Mouse (Mus musculus): ENCODE measurements at regions not wholly inside any gene's neighbourhood (a gene's known extent, or its start where the extent isn't known, plus 50 kb on each side); places are given as distances from the start of the nearest gene placed in this dataset.

GRCm38 (mm10) chr2:148562041-148562440, 110.4 kb upstream of the Nxt1 start:
- no peaks in the 10 kb centered on the region for H3K27me3 ChIP-seq (ENCODE audit: control insufficient read depth, insufficient read depth, low read length)
- TF ChIP-seq EP300 (IDR thresholded peaks at IDR 0.05; ENCODE audit: low read depth) (no peak), CTCF (IDR thresholded peaks at IDR 0.05; ENCODE audit: low read depth) (no peak)
- ATAC-seq (ENCODE audit: insufficient read depth): no peak
- no peak overlapping the region for H3K4me3 ChIP-seq (ENCODE audit: insufficient read depth in 1 of 2, low read depth in 2 of 2, low read length in 2 of 2)
- no peaks in the 10 kb centered on the region for H3K9me3 ChIP-seq (ENCODE audit: control insufficient read depth, low read length)
- no peak overlapping the region for H3K4me2 ChIP-seq (ENCODE audit: low read depth)
- H3K27ac ChIP-seq: no peak overlapping the region
- H3K36me3 ChIP-seq (replicated peaks; ENCODE audit: control insufficient read depth, insufficient read depth, low read depth): no peaks in the 10 kb centered on the region
- peaks cover 0 to 3% of the 10 kb centered on the region in 2 experiments; a peak in 1 of 4 replicates for H3K4me1 ChIP-seq (replicated peaks; ENCODE audit: control insufficient read depth in 2 of 2, insufficient read depth in 2 of 2, low read length in 1 of 2)
- no peak for DNase-seq (ENCODE audit: low read depth in 3 of 3, low spot score in 3 of 3)
- 43% methylated on average over 3 of the region's 3 CpGs for WGBS (ENCODE audit: insufficient replicate concordance)
- no peak overlapping the region for H3K9ac ChIP-seq (replicated peaks)

GRCm38 (mm10) chr2:148560013-148560773, 112.2 kb upstream of the Nxt1 start:
- Histone ChIP-seq H3K4me2 (ENCODE audit: low read depth) (no peak overlapping the region), H3K4me3 (ENCODE audit: insufficient read depth in 1 of 2, low read depth in 2 of 2, low read length in 2 of 2) (no peak overlapping the region), H3K9me3 (ENCODE audit: control insufficient read depth, low read length) (no peaks in the 10 kb centered on the region), H3K36me3 (replicated peaks; ENCODE audit: control insufficient read depth, insufficient read depth, low read depth) (no peaks in the 10 kb centered on the region), H3K9ac (replicated peaks) (no peak overlapping the region), H3K4me1 (replicated peaks; ENCODE audit: control insufficient read depth in 2 of 2, insufficient read depth in 2 of 2, low read length in 1 of 2) (peaks cover 0 to 3% of the 10 kb centered on the region in 2 experiments; a peak in 1 of 4 replicates), H3K27me3 (ENCODE audit: control insufficient read depth, insufficient read depth, low read length) (no peaks in the 10 kb centered on the region), H3K27ac (no peak overlapping the region)
- ATAC-seq (ENCODE audit: insufficient read depth) (no peak), DNase-seq (ENCODE audit: low read depth in 3 of 3, low spot score in 3 of 3) (no peak)
- 54% methylated on average over 4 of the region's 4 CpGs for WGBS (ENCODE audit: insufficient replicate concordance)
- TF ChIP-seq EP300 (IDR thresholded peaks at IDR 0.05; ENCODE audit: low read depth): no peak
- no peak for TF ChIP-seq CTCF (IDR thresholded peaks at IDR 0.05; ENCODE audit: low read depth)

- H3K4me1 ChIP-seq (replicated peaks; ENCODE audit: control insufficient read depth in 2 of 2, insufficient read depth in 2 of 2, low read length in 1 of 2): peaks cover 0 to 3% of the 10 kb centered on the region in 2 experiments; a peak in 1 of 4 replicates
- H3K36me3 ChIP-seq (replicated peaks; ENCODE audit: control insufficient read depth, insufficient read depth, low read depth): no peaks in the 10 kb centered on the region
- no peak overlapping the region for H3K9ac ChIP-seq (replicated peaks)
- no peaks in the 10 kb centered on the region for H3K27me3 ChIP-seq (ENCODE audit: control insufficient read depth, insufficient read depth, low read length)
- H3K9me3 ChIP-seq (ENCODE audit: control insufficient read depth, low read length): no peaks in the 10 kb centered on the region
- no peak overlapping the region for H3K27ac ChIP-seq
- WGBS (ENCODE audit: insufficient replicate concordance): 48% methylated on average over 4 of the region's 4 CpGs
- H3K4me3 ChIP-seq (ENCODE audit: insufficient read depth in 1 of 2, low read depth in 2 of 2, low read length in 2 of 2): no peak overlapping the region
- no peak for TF ChIP-seq CTCF (IDR thresholded peaks at IDR 0.05; ENCODE audit: low read depth)
- TF ChIP-seq EP300 (IDR thresholded peaks at IDR 0.05; ENCODE audit: low read depth): no peak
- H3K4me2 ChIP-seq (ENCODE audit: low read depth): no peak overlapping the region
- no peak for ATAC-seq (ENCODE audit: insufficient read depth)
- DNase-seq (ENCODE audit: low read depth in 3 of 3, low spot score in 3 of 3): no peak
These were observed 113.0 kb upstream of the Nxt1 start for GRCm38 (mm10) chr2:148559376-148559775.

GRCm38 (mm10) chr2:148558365-148558764, 114.0 kb upstream of the Nxt1 start:
- DNase-seq (ENCODE audit: low read depth in 3 of 3, low spot score in 3 of 3) (no peak), ATAC-seq (ENCODE audit: insufficient read depth) (no peak)
- Histone ChIP-seq H3K4me2 (ENCODE audit: low read depth) (no peak overlapping the region), H3K4me3 (ENCODE audit: insufficient read depth in 1 of 2, low read depth in 2 of 2, low read length in 2 of 2) (no peak overlapping the region), H3K4me1 (replicated peaks; ENCODE audit: control insufficient read depth in 2 of 2, insufficient read depth in 2 of 2, low read length in 1 of 2) (peaks cover 0 to 3% of the 10 kb centered on the region in 2 experiments; a peak in 1 of 4 replicates), H3K9me3 (ENCODE audit: control insufficient read depth, low read length) (no peaks in the 10 kb centered on the region), H3K27ac (no peak overlapping the region), H3K9ac (replicated peaks) (no peak overlapping the region), H3K36me3 (replicated peaks; ENCODE audit: control insufficient read depth, insufficient read depth, low read depth) (no peaks in the 10 kb centered on the region), H3K27me3 (ENCODE audit: control insufficient read depth, insufficient read depth, low read length) (no peaks in the 10 kb centered on the region)
- TF ChIP-seq CTCF (IDR thresholded peaks at IDR 0.05; ENCODE audit: low read depth) (peak; percentile 56), EP300 (IDR thresholded peaks at IDR 0.05; ENCODE audit: low read depth) (no peak)

GRCm38 (mm10) chr2:148551207-148551606, 107.8 kb upstream of the Cd93 start:
- Histone ChIP-seq H3K36me3 (replicated peaks; ENCODE audit: control insufficient read depth, insufficient read depth, low read depth) (no peaks in the 10 kb centered on the region), H3K27me3 (ENCODE audit: control insufficient read depth, insufficient read depth, low read length) (no peaks in the 10 kb centered on the region), H3K4me1 (replicated peaks; ENCODE audit: control insufficient read depth in 2 of 2, insufficient read depth in 2 of 2, low read length in 1 of 2) (no peaks in the 10 kb centered on the region), H3K9me3 (ENCODE audit: control insufficient read depth, low read length) (no peaks in the 10 kb centered on the region), H3K4me3 (ENCODE audit: insufficient read depth in 1 of 2, low read depth in 2 of 2, low read length in 2 of 2) (no peak overlapping the region), H3K27ac (no peak overlapping the region), H3K4me2 (ENCODE audit: low read depth) (no peak overlapping the region), H3K9ac (replicated peaks) (no peak overlapping the region)
- no peak for DNase-seq (ENCODE audit: low read depth in 3 of 3, low spot score in 3 of 3)
- 53% methylated on average over 4 of the region's 4 CpGs for WGBS (ENCODE audit: insufficient replicate concordance)
- ATAC-seq (ENCODE audit: insufficient read depth): no peak
- no peak for TF ChIP-seq EP300 (IDR thresholded peaks at IDR 0.05; ENCODE audit: low read depth)
- TF ChIP-seq CTCF (IDR thresholded peaks at IDR 0.05; ENCODE audit: low read depth): no peak
